Mouse (Mus musculus): ENCODE results near the gene Carmil3. TPM values are rescaled to one million over a fixed set of nuclear protein-coding genes. Genes with fewer than 3 reads are reported as not detected.

Gene Carmil3
- total and polyA plus RNA-seq, 3 experiments = 0.27 to 2.6 TPM; not detected in 1

- DNase-seq (ENCODE audit: low read depth, low spot score) = no peak
Observed at GRCm38 (mm10) chr14:55458761-55459160, 31.7 kb upstream of the Carmil3 start.

GRCm38 (mm10) chr14:55459796-55460195 lies 30.7 kb upstream of the Carmil3 start:
- no peaks in the 10 kb centered on the region for H3K4me1 ChIP-seq (ENCODE audit: control insufficient read depth in 1 of 2, insufficient read depth in 2 of 2, low read length in 2 of 2)
- H3K27ac ChIP-seq (ENCODE audit: control insufficient read depth, low read depth, low read length) = no peak overlapping the region
- TF ChIP-seq USF1 (IDR thresholded peaks at IDR 0.05; ENCODE audit: low read depth, low read length) (no peak), GATA1 (IDR thresholded peaks at IDR 0.05; ENCODE audit: low read depth, low read length) (no peak), JUND (IDR thresholded peaks at IDR 0.05; ENCODE audit: low read depth, low read length) (no peak), TAL1 (IDR thresholded peaks at IDR 0.05; ENCODE audit: low read length) (no peak), ZC3H11A (IDR thresholded peaks at IDR 0.05; ENCODE audit: low read depth, low read length) (no peak), MAX (IDR thresholded peaks at IDR 0.05; ENCODE audit: low read length) (no peak), NELFE (IDR thresholded peaks at IDR 0.05; ENCODE audit: low read depth, low read length) (no peak), RAD21 (IDR thresholded peaks at IDR 0.05; ENCODE audit: low read depth, low read length) (no peak), CTCF (IDR thresholded peaks at IDR 0.05 in 2 of 3, conservative IDR thresholded peaks at IDR 0.05 in 1 of 3; ENCODE audit: control insufficient read depth in 1 of 3, insufficient read depth in 1 of 3, low read depth in 2 of 3, low read length in 3 of 3, poor library complexity in 1 of 3, severe bottlenecking in 1 of 3) (no peak), KAT2A (conservative IDR thresholded peaks at IDR 0.05; ENCODE audit: low read depth, low read length) (no peak)
- H3K79me2 ChIP-seq (ENCODE audit: control insufficient read depth, insufficient read depth, low read length, poor library complexity) = no peaks in the 10 kb centered on the region
- no peak overlapping the region for H3K4me3 ChIP-seq (ENCODE audit: control insufficient read depth in 1 of 2, insufficient read depth in 1 of 2, low read depth in 2 of 2, low read length in 2 of 2)
- H3K36me3 ChIP-seq (ENCODE audit: control insufficient read depth in 1 of 2, insufficient read depth in 2 of 2, low read length in 2 of 2) = no peaks in the 10 kb centered on the region
- DNase-seq (ENCODE audit: low read depth, low spot score) = no peak
- H3K27me3 ChIP-seq (ENCODE audit: control insufficient read depth in 1 of 2, insufficient read depth in 2 of 2, low read length in 2 of 2) = peaks cover 5 to 9% of the 10 kb centered on the region in 2 experiments
- no peak overlapping the region for H3K9ac ChIP-seq (ENCODE audit: control insufficient read depth, low read depth, low read length, poor library complexity, severe bottlenecking)
- H3K9me3 ChIP-seq (replicated peaks; ENCODE audit: insufficient read depth, low read length) = no peaks in the 10 kb centered on the region

More at GRCm38 (mm10) chr14:55458761-55459160, 31.7 kb upstream of the Carmil3 start:
- Histone ChIP-seq H3K79me2 (ENCODE audit: control insufficient read depth, insufficient read depth, low read length, poor library complexity) (no peaks in the 10 kb centered on the region), H3K27ac (ENCODE audit: control insufficient read depth, low read depth, low read length) (no peak overlapping the region), H3K4me1 (ENCODE audit: control insufficient read depth in 1 of 2, insufficient read depth in 2 of 2, low read length in 2 of 2) (no peaks in the 10 kb centered on the region), H3K36me3 (ENCODE audit: control insufficient read depth in 1 of 2, insufficient read depth in 2 of 2, low read length in 2 of 2) (no peaks in the 10 kb centered on the region), H3K4me3 (ENCODE audit: control insufficient read depth in 1 of 2, insufficient read depth in 1 of 2, low read depth in 2 of 2, low read length in 2 of 2) (no peak overlapping the region), H3K9me3 (replicated peaks; ENCODE audit: insufficient read depth, low read length) (no peaks in the 10 kb centered on the region), H3K27me3 (ENCODE audit: control insufficient read depth in 1 of 2, insufficient read depth in 2 of 2, low read length in 2 of 2) (peaks cover 5 to 6% of the 10 kb centered on the region in 2 experiments; a peak in 3 of 4 replicates), H3K9ac (ENCODE audit: control insufficient read depth, low read depth, low read length, poor library complexity, severe bottlenecking) (no peak overlapping the region)
- no peak for TF ChIP-seq MAZ (IDR thresholded peaks at IDR 0.05; ENCODE audit: low read depth, low read length)
- TF ChIP-seq MXI1 (IDR thresholded peaks at IDR 0.05; ENCODE audit: low read depth, low read length) = no peak
- no peak for TF ChIP-seq HCFC1 (IDR thresholded peaks at IDR 0.05; ENCODE audit: low read depth, low read length)
- TF ChIP-seq ELF1 (IDR thresholded peaks at IDR 0.05; ENCODE audit: low read depth, low read length) = no peak
- no peak for TF ChIP-seq NRF1 (IDR thresholded peaks at IDR 0.05; ENCODE audit: insufficient read depth, low read depth, low read length, poor library complexity, severe bottlenecking)
- TF ChIP-seq POLR2AphosphoS2 (IDR thresholded peaks at IDR 0.05; ENCODE audit: low read length) = no peak
- no peak for TF ChIP-seq USF2 (IDR thresholded peaks at IDR 0.05; ENCODE audit: borderline replicate concordance in 1 of 2, insufficient read depth in 1 of 2, low read depth in 1 of 2, low read length in 2 of 2)
- TF ChIP-seq JUND (IDR thresholded peaks at IDR 0.05; ENCODE audit: low read depth, low read length) = no peak
- TF ChIP-seq GATA1 (IDR thresholded peaks at IDR 0.05; ENCODE audit: low read depth, low read length) = no peak
- no peak for TF ChIP-seq SMC3 (IDR thresholded peaks at IDR 0.05; ENCODE audit: low read depth, low read length)
- TF ChIP-seq USF1 (IDR thresholded peaks at IDR 0.05; ENCODE audit: low read depth, low read length) = no peak
- TF ChIP-seq MAFK (IDR thresholded peaks at IDR 0.05; ENCODE audit: borderline replicate concordance, low read depth, low read length) = no peak
- no peak for TF ChIP-seq KAT2A (conservative IDR thresholded peaks at IDR 0.05; ENCODE audit: low read depth, low read length)
- no peak for TF ChIP-seq CHD2 (IDR thresholded peaks at IDR 0.05; ENCODE audit: low read length)
- TF ChIP-seq POLR2A (IDR thresholded peaks at IDR 0.05; ENCODE audit: control insufficient read depth in 1 of 2, insufficient read depth in 1 of 2, low read depth in 1 of 2, low read length in 2 of 2, poor library complexity in 1 of 2) = no peak
- no peak for TF ChIP-seq POLR2AphosphoS5 (IDR thresholded peaks at IDR 0.05; ENCODE audit: borderline replicate concordance, low read depth, low read length)
